Mouse (Mus musculus): ENCODE results near the gene Vmn2r110.

Vmn2r110 gene

DNA sequence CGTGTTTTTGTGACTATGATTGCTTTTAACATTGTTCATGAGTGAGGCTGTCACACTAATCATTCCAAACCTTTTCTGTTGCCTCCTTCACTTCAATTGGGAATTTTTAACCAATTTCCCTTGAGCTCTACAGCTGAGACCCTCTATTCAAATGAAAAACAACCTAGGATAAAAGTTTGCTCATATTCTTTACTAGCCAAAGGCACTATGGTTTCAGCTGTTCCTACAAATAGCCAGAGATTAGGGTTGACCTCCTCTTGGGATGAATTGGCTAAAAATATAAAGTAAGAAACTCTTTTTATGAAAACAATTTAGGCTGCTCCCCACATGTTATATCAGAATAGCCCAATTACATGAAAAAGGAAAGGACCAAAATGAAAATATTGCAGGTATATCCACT, at the start of gene Vmn2r110:
Gene Vmn2r110 (minus strand): TSS at position 101 of the 400 bp plus-strand sequence.
- no peak for DNase-seq

DNA sequence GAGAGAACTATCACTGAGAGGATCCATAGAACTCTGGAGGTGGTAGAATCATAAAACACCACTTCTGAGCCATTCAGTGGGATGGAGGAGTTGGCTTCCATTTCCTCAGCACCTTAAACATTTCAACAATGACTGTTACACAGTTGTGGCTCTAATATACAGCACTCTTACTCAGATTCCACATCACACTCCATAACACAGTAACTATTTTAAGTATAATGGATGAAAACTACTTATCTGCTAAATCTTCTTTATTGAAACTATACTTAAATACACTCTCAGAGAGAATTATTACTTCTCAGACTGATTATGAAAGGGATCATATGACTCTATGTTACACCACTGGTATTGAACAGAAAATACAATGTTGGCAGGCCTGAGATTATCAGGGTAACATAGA, 28.6 kb upstream of the Vmn2r110 start, which contains the start of gene Fpr-rs3:
Gene Fpr-rs3 (minus strand): TSS at position 101 of the 400 bp plus-strand sequence.
- DNase-seq = no peak

DNA sequence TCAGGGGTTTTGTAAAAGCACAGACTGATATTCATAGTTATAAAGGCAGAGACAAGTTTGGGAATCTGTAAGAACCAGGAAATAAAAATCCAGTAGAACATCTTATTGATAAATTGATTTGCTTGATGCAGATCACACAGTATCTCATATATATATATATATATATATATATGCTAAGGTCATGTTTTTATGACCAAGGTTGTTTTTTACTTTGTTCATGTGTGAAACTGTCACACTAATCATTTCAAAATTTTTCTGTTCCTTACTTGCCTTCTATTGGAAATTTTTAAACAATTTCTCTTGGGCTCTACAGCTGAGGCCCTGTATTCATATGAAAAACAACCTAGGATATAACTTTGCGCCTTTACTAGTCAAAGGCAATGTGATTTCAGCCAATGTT, 31.6 kb downstream of the Vmn2r110 start, which contains the start of gene Vmn2r109:
Gene Vmn2r109 (minus strand): TSS at position 101 of the 400 bp plus-strand sequence.
- no peak for DNase-seq
